Mouse (Mus musculus): ENCODE measurements around the gene Tgfbr2. TPM values are rescaled to one million over a fixed set of nuclear protein-coding genes. Genes with fewer than 3 reads are reported as not detected.

The Tgfbr2 gene
- total and polyA plus RNA-seq, 3 experiments: 19.6 to 46.3 (median 42.8) TPM

DNA sequence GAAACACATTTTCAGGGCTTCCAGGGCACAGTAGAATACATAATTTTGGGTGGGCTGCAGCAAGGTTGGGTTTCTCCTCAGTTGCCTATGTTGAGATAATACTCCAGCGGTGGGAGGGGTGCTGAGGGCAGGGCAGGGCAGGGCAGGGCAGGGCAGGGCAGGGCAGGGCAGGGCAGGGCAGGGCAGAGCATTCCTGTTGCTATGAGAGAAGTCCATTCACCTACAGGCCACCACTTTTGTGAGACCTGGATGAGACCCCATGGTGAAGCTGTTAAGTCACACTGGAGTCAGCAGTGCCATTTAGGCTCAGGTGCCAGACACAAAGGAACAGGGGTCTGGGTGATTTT, 18.3 kb upstream of the Tgfbr2 start:
- H3K27ac ChIP-seq (ENCODE audit: insufficient read depth, low read depth): no peak overlapping the region; the same call in 1 of the 2 replicates
- no peaks in the 10 kb centered on the region for H3K27me3 ChIP-seq (replicated peaks)
- peak overlapping the region; percentile 18; the same call in 1 of the 2 replicates for H3K4me2 ChIP-seq (ENCODE audit: insufficient read depth, low read depth, poor library complexity, severe bottlenecking)
- peaks cover 35 to 75% of the 10 kb centered on the region in 2 experiments for H3K4me1 ChIP-seq (ENCODE audit: control insufficient read depth in 1 of 2, insufficient read depth in 2 of 2)
- dilution Hi-C loops (cut with MboI; ENCODE audit: extremely low pct_ligation_motif_present, extremely low pct_unique_long_range_greater_than_20kb, low sequenced_read_pairs): no loop called here
- no peaks in the 10 kb centered on the region for H3K36me3 ChIP-seq (replicated peaks in 1 of 2; ENCODE audit: control insufficient read depth in 1 of 2, insufficient read depth in 1 of 2, low read length in 1 of 2)
- no peak for TF ChIP-seq POLR2A (IDR thresholded peaks at IDR 0.05; ENCODE audit: low read depth, low read length)
- TF ChIP-seq HCFC1 (IDR thresholded peaks at IDR 0.05; ENCODE audit: low read depth, low read length): no peak
- no peak for TF ChIP-seq E2F4 (IDR thresholded peaks at IDR 0.05; ENCODE audit: insufficient replicate concordance, low read depth, low read length)
- TF ChIP-seq EP300 (IDR thresholded peaks at IDR 0.05; ENCODE audit: low read length): no peak
- TF ChIP-seq PAX5 (IDR thresholded peaks at IDR 0.05; ENCODE audit: low read length): no peak
- no peak for TF ChIP-seq IRF4 (IDR thresholded peaks at IDR 0.05; ENCODE audit: low read depth, low read length)
- TF ChIP-seq POLR2AphosphoS2 (IDR thresholded peaks at IDR 0.05; ENCODE audit: low read depth, low read length): no peak
- no peak for TF ChIP-seq ETS1 (conservative IDR thresholded peaks at IDR 0.05; ENCODE audit: low read depth, low read length)
- TF ChIP-seq ZMIZ1 (IDR thresholded peaks at IDR 0.05; ENCODE audit: low read depth, low read length): no peak
- no peak for TF ChIP-seq CTCF (conservative IDR thresholded peaks at IDR 0.05 in 1 of 2, IDR thresholded peaks at IDR 0.05 in 1 of 2; ENCODE audit: low read depth in 2 of 2, low read length in 2 of 2)
- TF ChIP-seq JUN (IDR thresholded peaks at IDR 0.05; ENCODE audit: insufficient read depth, low read depth, low read length): no peak
- no peak for TF ChIP-seq RCOR1 (conservative IDR thresholded peaks at IDR 0.05; ENCODE audit: low read depth, low read length)
- TF ChIP-seq TCF12 (IDR thresholded peaks at IDR 0.05; ENCODE audit: low read depth, low read length): no peak
- no peak for TF ChIP-seq USF2 (conservative IDR thresholded peaks at IDR 0.05; ENCODE audit: low read depth, low read length)
- TF ChIP-seq ZC3H11A (IDR thresholded peaks at IDR 0.05; ENCODE audit: low read depth, low read length): no peak
- no peak for TF ChIP-seq UBTF (IDR thresholded peaks at IDR 0.05; ENCODE audit: low read depth, low read length)
- in situ Hi-C loops (cut with MboI; ENCODE audit: low pct_ligation_motif_present, low pct_unique_long_range_greater_than_20kb, low sequenced_read_pairs): no loop called here
- H3K9me3 ChIP-seq (replicated peaks; ENCODE audit: low read length): no peaks in the 10 kb centered on the region
- no peak overlapping the region for H3K4me3 ChIP-seq (replicated peaks in 1 of 3; ENCODE audit: low read depth in 2 of 3, low read length in 2 of 3, poor library complexity in 1 of 3)
- DNase-seq (ENCODE audit: extremely low read depth): no peak
- H3K79me2 ChIP-seq (replicated peaks; ENCODE audit: control insufficient read depth, extremely low read depth, insufficient read depth, poor library complexity, severe bottlenecking): no peaks in the 10 kb centered on the region
- H3K9ac ChIP-seq (ENCODE audit: insufficient read depth, low read depth): no peak overlapping the region; the same call in 1 of the 2 replicates

- H3K9ac ChIP-seq (ENCODE audit: insufficient read depth, low read depth): no peak overlapping the region
- peak; percentile 51 for DNase-seq (ENCODE audit: extremely low read depth)
- peaks cover 35 to 70% of the 10 kb centered on the region in 2 experiments for H3K4me1 ChIP-seq (ENCODE audit: control insufficient read depth in 1 of 2, insufficient read depth in 2 of 2)
- H3K79me2 ChIP-seq (replicated peaks; ENCODE audit: control insufficient read depth, extremely low read depth, insufficient read depth, poor library complexity, severe bottlenecking): no peaks in the 10 kb centered on the region
- H3K36me3 ChIP-seq (replicated peaks in 1 of 2; ENCODE audit: control insufficient read depth in 1 of 2, insufficient read depth in 1 of 2, low read length in 1 of 2): no peaks in the 10 kb centered on the region
- dilution Hi-C loops (cut with MboI; ENCODE audit: extremely low pct_ligation_motif_present, extremely low pct_unique_long_range_greater_than_20kb, low sequenced_read_pairs): no loop called here
- no peaks in the 10 kb centered on the region for H3K27me3 ChIP-seq (replicated peaks)
- no peaks in the 10 kb centered on the region for H3K9me3 ChIP-seq (replicated peaks; ENCODE audit: low read length)
- in situ Hi-C loops (cut with MboI; ENCODE audit: low pct_ligation_motif_present, low pct_unique_long_range_greater_than_20kb, low sequenced_read_pairs): no loop called here
- no peak overlapping the region; the same call in 1 of the 2 replicates for H3K27ac ChIP-seq (ENCODE audit: insufficient read depth, low read depth)
- TF ChIP-seq IRF4 (IDR thresholded peaks at IDR 0.05; ENCODE audit: low read depth, low read length) (peak; percentile 95), PAX5 (IDR thresholded peaks at IDR 0.05; ENCODE audit: low read length) (no peak), MEF2A (IDR thresholded peaks at IDR 0.05; ENCODE audit: borderline replicate concordance, low read depth, low read length) (peak; percentile 76), CHD2 (IDR thresholded peaks at IDR 0.05; ENCODE audit: low read length) (peak; percentile 62), MAZ (IDR thresholded peaks at IDR 0.05; ENCODE audit: low read depth, low read length) (peak; percentile 71; the same call in 1 of the 2 replicates), MAFK (IDR thresholded peaks at IDR 0.05; ENCODE audit: insufficient replicate concordance, low read length) (peak; percentile 36; the same call in 1 of the 2 replicates), BHLHE40 (IDR thresholded peaks at IDR 0.05; ENCODE audit: low read depth, low read length) (peak; percentile 71), JUND (conservative IDR thresholded peaks at IDR 0.05; ENCODE audit: low read depth, low read length) (peak; percentile 90), RCOR1 (conservative IDR thresholded peaks at IDR 0.05; ENCODE audit: low read depth, low read length) (no peak), EP300 (IDR thresholded peaks at IDR 0.05; ENCODE audit: low read length) (peak; percentile 95), MAX (IDR thresholded peaks at IDR 0.05; ENCODE audit: low read length) (peak; percentile 44; the same call in 1 of the 2 replicates), ZNF384 (IDR thresholded peaks at IDR 0.05; ENCODE audit: low read depth, low read length) (no peak), USF1 (IDR thresholded peaks at IDR 0.05; ENCODE audit: low read depth, low read length) (no peak), TCF12 (IDR thresholded peaks at IDR 0.05; ENCODE audit: low read depth, low read length) (peak; percentile 87), ETS1 (conservative IDR thresholded peaks at IDR 0.05; ENCODE audit: low read depth, low read length) (peak; percentile 68), MYC (IDR thresholded peaks at IDR 0.05; ENCODE audit: low read depth, low read length) (0 out of 2 replicates have a peak, but pooled peaks have one; percentile 60), JUN (IDR thresholded peaks at IDR 0.05; ENCODE audit: insufficient read depth, low read depth, low read length) (peak; percentile 59)
- peak overlapping the region; percentile 18; the same call in 1 of the 2 replicates for H3K4me2 ChIP-seq (ENCODE audit: insufficient read depth, low read depth, poor library complexity, severe bottlenecking)
- H3K4me3 ChIP-seq (replicated peaks in 1 of 3; ENCODE audit: low read depth in 2 of 3, low read length in 2 of 3, poor library complexity in 1 of 3): no peak overlapping the region
Observed at GRCm38 (mm10) chr9:116192826-116193534, 17.8 kb upstream of the Tgfbr2 start.

All from CH12.LX (cell line).